Mouse (Mus musculus): ENCODE measurements at regions not wholly inside any gene's neighbourhood (a gene's known extent, or its start where the extent isn't known, plus 50 kb on each side); places are given as distances from the start of the nearest gene placed in this dataset.

DNA sequence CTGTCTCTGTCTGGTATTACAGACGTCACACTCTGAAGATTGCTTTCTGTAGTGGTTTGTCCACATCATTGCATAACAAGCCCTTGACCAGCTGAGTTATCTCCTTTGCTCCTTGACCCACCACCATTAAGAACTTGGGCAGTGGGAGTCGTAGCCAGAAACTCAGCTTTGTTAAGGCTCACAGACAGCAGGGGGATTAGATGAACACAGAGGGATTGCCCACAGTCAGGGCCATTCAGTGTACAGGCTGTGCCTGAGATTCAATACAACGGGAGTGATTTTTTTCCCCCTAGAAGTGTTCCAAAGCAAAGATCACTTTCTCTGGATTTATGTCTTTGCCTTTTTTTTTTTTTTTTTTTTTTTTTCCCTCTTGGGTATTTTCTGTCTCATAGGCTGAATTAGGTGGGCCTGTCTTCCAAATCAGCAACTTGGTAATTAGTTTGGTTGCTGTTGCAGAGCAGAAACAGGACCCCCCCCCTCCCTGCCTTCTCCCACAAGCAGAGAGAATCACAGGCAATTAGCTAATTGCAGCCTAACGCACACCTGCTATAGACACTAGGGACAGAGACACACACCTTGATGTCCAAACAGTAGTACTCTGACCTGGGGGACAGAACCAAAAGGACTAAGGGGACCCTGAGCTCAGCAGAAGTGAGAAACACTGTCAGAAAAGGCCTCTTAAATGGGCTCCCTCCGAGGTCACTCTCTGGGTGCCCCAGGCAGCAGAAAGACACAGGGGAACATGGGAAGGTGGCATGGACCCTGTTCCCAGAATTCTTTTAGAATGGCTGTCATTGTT is 340.4 kb upstream of the Dynlrb2 start:
- no peak overlapping the region for H3K4me2 ChIP-seq (ENCODE audit: low read length)
- H3K4me1 ChIP-seq (replicated peaks; ENCODE audit: insufficient read depth, low read length), result no peaks in the 10 kb centered on the region
- no peak overlapping the region for H3K27ac ChIP-seq
- H3K36me3 ChIP-seq (ENCODE audit: insufficient read depth, low read length), result no peaks in the 10 kb centered on the region
- H3K4me3 ChIP-seq (replicated peaks; ENCODE audit: low read depth, low read length), result no peak overlapping the region
- WGBS, result 38% methylated on average over 5 of the region's 5 CpGs
- DNase-seq (ENCODE audit: low spot score) (peak; percentile 52), ATAC-seq (replicated peaks; ENCODE audit: low FRiP score, low read depth) (no peak)
- no peak overlapping the region for H3K9ac ChIP-seq (ENCODE audit: low read depth, low read length)
- no peak for TF ChIP-seq CTCF (IDR thresholded peaks at IDR 0.05; ENCODE audit: low read depth)
- H3K27me3 ChIP-seq (ENCODE audit: insufficient read depth, low read length), result no peaks in the 10 kb centered on the region
- no peaks in the 10 kb centered on the region for H3K9me3 ChIP-seq (replicated peaks; ENCODE audit: low read length)

- no peak for TF ChIP-seq CTCF (IDR thresholded peaks at IDR 0.05; ENCODE audit: low read depth)
- Histone ChIP-seq H3K4me3 (replicated peaks; ENCODE audit: low read depth, low read length) (no peak overlapping the region), H3K9me3 (replicated peaks; ENCODE audit: low read length) (no peaks in the 10 kb centered on the region), H3K27ac (no peak overlapping the region), H3K4me1 (replicated peaks; ENCODE audit: insufficient read depth, low read length) (no peaks in the 10 kb centered on the region), H3K36me3 (ENCODE audit: insufficient read depth, low read length) (no peaks in the 10 kb centered on the region), H3K4me2 (ENCODE audit: low read length) (no peak overlapping the region), H3K9ac (ENCODE audit: low read depth, low read length) (no peak overlapping the region), H3K27me3 (ENCODE audit: insufficient read depth, low read length) (no peaks in the 10 kb centered on the region)
- no peak for ATAC-seq (replicated peaks; ENCODE audit: low FRiP score, low read depth)
- 48% methylated on average over 5 of the region's 5 CpGs for WGBS
- no peak for DNase-seq (ENCODE audit: low spot score)
Observed at GRCm38 (mm10) chr8:116160932-116161331, 343.8 kb upstream of the Dynlrb2 start.

DNA sequence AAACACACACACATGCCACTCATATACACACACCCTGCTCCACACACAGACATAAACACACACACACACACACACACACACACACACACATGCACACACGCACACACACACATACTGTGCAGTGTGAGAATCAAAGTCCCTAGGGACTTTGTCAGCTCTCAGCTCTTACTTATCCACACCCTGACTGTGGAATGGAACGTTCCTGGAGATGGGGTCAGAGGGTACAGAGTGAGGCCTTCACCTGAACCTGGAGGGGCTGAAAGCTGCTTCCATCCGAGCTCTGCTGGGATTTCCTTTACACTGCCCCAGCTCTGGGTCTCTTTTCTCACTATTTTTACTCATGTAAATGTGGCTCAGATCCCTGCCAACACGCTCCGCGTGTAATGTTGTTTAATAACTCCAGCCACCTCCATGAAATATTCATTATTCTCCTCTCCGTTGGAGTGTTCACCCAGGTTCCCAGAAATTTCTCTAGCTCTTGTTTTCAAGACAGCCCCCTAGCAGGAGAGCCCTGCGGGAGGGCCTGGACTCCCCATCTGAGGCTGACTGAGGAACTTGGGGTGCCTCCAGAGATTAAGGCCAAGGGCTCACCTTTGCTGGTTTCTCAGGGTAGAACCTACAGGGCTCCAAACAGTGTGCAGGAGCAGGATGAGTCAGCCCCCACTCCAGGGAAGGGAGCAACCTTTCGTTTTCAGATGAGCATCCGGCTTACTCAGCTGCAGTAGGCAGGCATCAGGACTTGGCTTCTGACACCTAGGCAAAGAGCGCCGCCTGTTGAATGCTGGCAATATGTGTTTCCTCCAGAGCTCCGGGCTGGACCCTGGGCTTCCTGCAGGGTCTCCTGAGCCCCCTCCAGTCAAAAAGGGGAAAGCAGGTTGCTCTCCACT is 360.8 kb upstream of the Dynlrb2 start:
- Histone ChIP-seq H3K4me1 (replicated peaks; ENCODE audit: insufficient read depth, low read length) (no peaks in the 10 kb centered on the region), H3K27me3 (ENCODE audit: insufficient read depth, low read length) (no peaks in the 10 kb centered on the region), H3K36me3 (ENCODE audit: insufficient read depth, low read length) (no peaks in the 10 kb centered on the region), H3K4me2 (ENCODE audit: low read length) (no peak overlapping the region), H3K9ac (ENCODE audit: low read depth, low read length) (no peak overlapping the region), H3K27ac (no peak overlapping the region), H3K4me3 (replicated peaks; ENCODE audit: low read depth, low read length) (no peak overlapping the region), H3K9me3 (replicated peaks; ENCODE audit: low read length) (no peaks in the 10 kb centered on the region)
- no peak for ATAC-seq (replicated peaks; ENCODE audit: low FRiP score, low read depth)
- peak; percentile 70 for TF ChIP-seq CTCF (IDR thresholded peaks at IDR 0.05; ENCODE audit: low read depth)
- peak; percentile 69 for DNase-seq (ENCODE audit: low spot score)
- WGBS, result 48% methylated on average over 13 of the region's 13 CpGs

DNA sequence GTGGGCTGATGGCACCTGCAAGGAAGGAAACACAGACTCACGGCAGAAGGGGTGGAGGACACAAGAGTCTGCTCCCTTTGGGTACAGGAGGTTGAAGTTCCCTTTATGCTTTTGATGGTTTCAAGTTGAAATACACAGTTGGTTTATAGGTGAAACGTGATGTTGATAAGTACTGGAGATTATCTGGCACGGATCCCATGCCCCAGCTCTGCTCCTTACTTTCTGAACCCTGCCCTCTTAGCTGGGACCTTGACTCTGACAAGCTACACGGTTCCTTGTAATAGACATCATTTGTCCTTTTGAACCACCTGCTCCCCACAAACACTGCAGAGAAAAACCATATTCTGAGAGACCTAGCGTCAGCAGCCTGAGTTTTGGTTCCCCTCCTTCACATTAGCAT is 363.4 kb upstream of the Dynlrb2 start:
- Histone ChIP-seq H3K27ac (no peak overlapping the region), H3K36me3 (ENCODE audit: insufficient read depth, low read length) (no peaks in the 10 kb centered on the region), H3K27me3 (ENCODE audit: insufficient read depth, low read length) (no peaks in the 10 kb centered on the region), H3K9me3 (replicated peaks; ENCODE audit: low read length) (no peaks in the 10 kb centered on the region), H3K4me3 (replicated peaks; ENCODE audit: low read depth, low read length) (no peak overlapping the region), H3K4me1 (replicated peaks; ENCODE audit: insufficient read depth, low read length) (no peaks in the 10 kb centered on the region), H3K9ac (ENCODE audit: low read depth, low read length) (no peak overlapping the region), H3K4me2 (ENCODE audit: low read length) (no peak overlapping the region)
- no peak for TF ChIP-seq CTCF (IDR thresholded peaks at IDR 0.05; ENCODE audit: low read depth)
- DNase-seq (ENCODE audit: low spot score), result no peak
- ATAC-seq (replicated peaks; ENCODE audit: low FRiP score, low read depth), result no peak
- 72% methylated on average over 5 of the region's 5 CpGs for WGBS

DNA sequence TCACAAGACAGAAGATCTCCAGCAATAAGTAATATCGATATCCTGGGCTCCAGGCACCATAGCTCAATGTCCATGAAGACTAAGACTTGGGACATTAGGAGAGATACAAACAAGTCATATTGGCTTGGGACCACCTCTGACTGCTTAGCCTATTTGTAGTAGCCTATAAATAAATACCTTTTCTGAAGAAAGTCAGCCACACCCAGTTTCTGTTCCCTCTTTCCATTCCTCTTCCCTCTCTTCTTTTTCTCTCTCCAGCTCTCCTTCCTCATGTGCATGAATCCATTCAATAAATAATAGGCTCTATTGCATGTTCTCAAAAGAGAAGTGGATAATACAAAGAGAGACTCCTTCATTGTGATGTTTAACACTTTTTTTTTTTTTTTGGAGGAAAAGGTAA is 364.8 kb upstream of the Dynlrb2 start:
- Histone ChIP-seq H3K9ac (ENCODE audit: low read depth, low read length) (no peak overlapping the region), H3K4me3 (replicated peaks; ENCODE audit: low read depth, low read length) (no peak overlapping the region), H3K4me1 (replicated peaks; ENCODE audit: insufficient read depth, low read length) (no peaks in the 10 kb centered on the region), H3K27me3 (ENCODE audit: insufficient read depth, low read length) (no peaks in the 10 kb centered on the region), H3K27ac (no peak overlapping the region), H3K4me2 (ENCODE audit: low read length) (no peak overlapping the region), H3K9me3 (replicated peaks; ENCODE audit: low read length) (no peaks in the 10 kb centered on the region), H3K36me3 (ENCODE audit: insufficient read depth, low read length) (no peaks in the 10 kb centered on the region)
- no peak for DNase-seq (ENCODE audit: low spot score)
- 90% methylated on average over 1 of the region's 1 CpGs for WGBS
- TF ChIP-seq CTCF (IDR thresholded peaks at IDR 0.05; ENCODE audit: low read depth), result no peak
- no peak for ATAC-seq (replicated peaks; ENCODE audit: low FRiP score, low read depth)

DNA sequence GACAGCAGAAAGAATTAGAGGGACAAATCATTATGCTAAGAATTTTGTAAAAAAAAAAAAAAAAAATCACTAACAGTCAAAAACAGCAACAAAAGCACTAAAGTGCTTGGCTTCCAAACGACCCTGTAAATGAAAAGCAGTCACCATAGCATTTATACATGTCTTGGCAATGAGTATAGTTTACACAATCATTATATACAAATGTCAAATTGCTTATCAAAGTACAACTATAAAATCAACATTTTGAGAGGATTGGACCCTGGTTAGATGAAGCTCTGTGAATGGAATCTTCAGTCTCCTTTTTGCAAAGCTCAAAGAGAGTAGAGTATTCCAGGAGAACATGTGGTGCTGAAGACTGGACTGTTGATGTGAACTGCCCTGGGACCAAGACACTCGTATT is 367.0 kb upstream of the Dynlrb2 start:
- ATAC-seq (replicated peaks; ENCODE audit: low FRiP score, low read depth), result no peak

More for the DNA sequence above, 367.0 kb upstream of the Dynlrb2 start:
- H3K4me3 ChIP-seq (replicated peaks; ENCODE audit: low read depth, low read length), result no peak overlapping the region
- TF ChIP-seq CTCF (IDR thresholded peaks at IDR 0.05; ENCODE audit: low read depth), result no peak
- H3K4me1 ChIP-seq (replicated peaks; ENCODE audit: insufficient read depth, low read length), result no peaks in the 10 kb centered on the region
- no peaks in the 10 kb centered on the region for H3K9me3 ChIP-seq (replicated peaks; ENCODE audit: low read length)
- no peaks in the 10 kb centered on the region for H3K36me3 ChIP-seq (ENCODE audit: insufficient read depth, low read length)
- H3K4me2 ChIP-seq (ENCODE audit: low read length), result no peak overlapping the region
- 68% methylated on average over 2 of the region's 2 CpGs for WGBS
- H3K27ac ChIP-seq, result no peak overlapping the region
- no peak for DNase-seq (ENCODE audit: low spot score)
- H3K9ac ChIP-seq (ENCODE audit: low read depth, low read length), result no peak overlapping the region
- no peaks in the 10 kb centered on the region for H3K27me3 ChIP-seq (ENCODE audit: insufficient read depth, low read length)
